Mouse (Mus musculus): ENCODE results near the gene Olfr223. TPM values are rescaled to one million over a fixed set of nuclear protein-coding genes. Genes with fewer than 3 reads are reported as not detected.

Gene Olfr223
- not detected in 2 replicates for polyA plus RNA-seq (2012; rRNA removed)

GRCm38 (mm10) chr11:59593189-59593588 is at the start of gene Olfr223:
Gene Olfr223 (minus strand): TSS chr11:59593289.

GRCm38 (mm10) chr11:59576135-59576534 is 17.0 kb downstream of the Olfr223 start, which contains the start of gene Olfr222:
Gene Olfr222 (minus strand): TSS chr11:59576235.

GRCm38 (mm10) chr11:59541324-59541723 is 51.8 kb downstream of the Olfr223 start, which contains the start of gene Nlrp3:
Gene Nlrp3 (plus strand): TSS chr11:59541568.

Other genes starting within 250 kb of the Olfr223 start
- gene Prss38, start 217.6 kb downstream of the Olfr223 start, polyA plus RNA-seq (2012; rRNA removed), result 0.22 and 0.28 TPM in 2 replicates
- 14.3 and 15.7 TPM in 2 replicates for gene Jmjd4, start 143.2 kb downstream of the Olfr223 start, polyA plus RNA-seq (2012; rRNA removed)
- gene Snap47, start 142.1 kb downstream of the Olfr223 start, polyA plus RNA-seq (2012; rRNA removed), result 413 and 432 TPM in 2 replicates
- gene Zfp867, start 120.8 kb downstream of the Olfr223 start, polyA plus RNA-seq (2012; rRNA removed), result 8.2 and 8.3 TPM in 2 replicates
- gene Zkscan17, start 66.5 kb downstream of the Olfr223 start, polyA plus RNA-seq (2012; rRNA removed), result 10.1 and 10.9 TPM in 2 replicates
- gene Nlrp3, start 51.7 kb downstream of the Olfr223 start, polyA plus RNA-seq (2012; rRNA removed), result 0.23 TPM in 2 replicates
- gene Olfr222, start 17.1 kb downstream of the Olfr223 start, polyA plus RNA-seq (2012; rRNA removed), result not detected in 2 replicates
- gene Mprip, start 68.0 kb upstream of the Olfr223 start, polyA plus RNA-seq (2012; rRNA removed), result 110 and 117 TPM in 2 replicates
- 15.2 and 17.2 TPM in 2 replicates for gene Pld6, start 194.4 kb upstream of the Olfr223 start, polyA plus RNA-seq (2012; rRNA removed)
- gene Flcn, start 216.7 kb upstream of the Olfr223 start, polyA plus RNA-seq (2012; rRNA removed), result 49.5 and 54.0 TPM in 2 replicates
- 59.8 and 61.8 TPM in 2 replicates for gene Nt5m, start 246.2 kb upstream of the Olfr223 start, polyA plus RNA-seq (2012; rRNA removed)
- gene Cops3, start 246.5 kb upstream of the Olfr223 start, polyA plus RNA-seq (2012; rRNA removed), result 56.4 and 59.0 TPM in 2 replicates